Mouse (Mus musculus) G1E (cell line): ENCODE measurements at regions not wholly inside any gene's neighbourhood (a gene's known extent, or its start where the extent isn't known, plus 50 kb on each side); places are given as distances from the start of the nearest gene placed in this dataset.

Source experiments
- CTCF ChIP-seq: IDR thresholded peaks from 2 replicates; pipeline ENCODE4 v1.5.1; 2012; ENCODE audit warnings: low read depth, low read length, inconsistent platforms, mixed read lengths
- GATA1 ChIP-seq: IDR thresholded peaks from 2 replicates; pipeline ENCODE4 v1.6.1; 2012; ENCODE audit warnings: borderline replicate concordance, low read length, inconsistent platforms, mixed read lengths
- TAL1 ChIP-seq: conservative IDR thresholded peaks from 2 replicates; pipeline ENCODE4 v1.6.1; 2012; ENCODE audit warnings: low read depth, low read length, inconsistent platforms, mixed read lengths

DNA sequence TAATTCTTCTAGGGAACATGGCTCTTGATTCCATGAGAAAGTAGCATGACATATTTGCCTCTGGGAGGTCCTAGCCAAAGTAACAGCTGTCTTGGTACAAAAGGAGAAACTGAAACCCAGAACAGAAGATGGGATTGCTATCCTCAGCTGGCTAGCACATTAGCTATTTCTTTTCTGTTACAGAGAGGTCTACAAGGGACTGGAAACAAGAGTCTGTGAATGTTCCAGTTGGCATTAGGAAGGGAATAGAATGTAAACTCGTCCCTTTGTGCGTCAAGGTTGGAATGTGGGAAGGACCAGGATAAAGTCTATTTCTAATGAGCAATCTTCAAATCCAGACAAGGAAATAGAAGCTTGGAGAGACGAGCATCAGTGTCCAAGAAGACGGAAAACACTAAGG, 116.7 kb downstream of the Gm12728 start:
- TF ChIP-seq CTCF (no peak), GATA1 (no peak), TAL1 (no peak)
